8 mouse cellular contexts compared by ENCODE assay signal in the genomic region with DNA sequence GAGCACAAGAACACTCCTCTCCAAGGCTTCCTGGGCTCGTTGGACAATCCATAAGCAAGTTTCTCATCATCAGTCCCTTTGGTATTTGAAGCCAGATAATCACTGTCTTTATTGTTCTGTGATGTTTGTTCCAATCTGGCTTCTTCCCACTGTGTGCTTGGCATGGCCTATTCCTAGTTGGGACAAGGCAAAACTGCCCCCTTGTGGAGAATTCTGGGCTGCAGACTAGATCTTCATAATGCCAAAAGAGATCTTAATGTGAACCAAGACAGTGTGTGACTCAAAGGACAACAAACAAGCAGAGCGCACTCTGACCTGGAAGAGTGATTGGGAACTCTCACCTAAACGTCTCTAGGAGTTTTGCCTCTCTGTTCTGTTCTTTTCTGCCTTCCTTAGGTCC. TPM values are rescaled to one million over a fixed set of nuclear protein-coding genes. Genes with fewer than 3 reads are reported as not detected.
DNase-seq lines count a peak whose midpoint lies in the region; ATAC-seq and TF ChIP-seq lines count a peak whose summit lies in the region.
"Had no signal": no experiment of that assay in that cellular context is flagged by ENCODE, and none has a peak within 500 bp of the region (broad histone marks: within the 10 kb centered on the region; RNA-seq: fewer than 3 reads in every experiment).

No protein-coding gene starts in this region.

- peak; percentile 51 for DNase-seq in hindbrain, postnatal 0 days (ENCODE audit: low spot score)
- no peak for DNase-seq in hindbrain, embryonic 10.5 days (ENCODE audit: low spot score)
- DNase-seq in right cerebral cortex, adult 18-20 months, result peak; percentile 7
- no peak for DNase-seq in right cerebral cortex, postnatal 14 days
- DNase-seq in adrenal gland, postnatal 14 days, result peak; percentile 61
- DNase-seq in retina, embryonic 14.5 days (ENCODE audit: low spot score), result peak; percentile 50
- no peak for DNase-seq in gastrocnemius, postnatal 4 days (ENCODE audit: low spot score in 2 of 2)

- H3K36me3 ChIP-seq in hindbrain, postnatal 0 days (ENCODE audit: insufficient read depth, low read length), result no peaks in the 10 kb centered on the region
- H3K36me3 ChIP-seq in hindbrain, embryonic 10.5 days, result no peaks in the 10 kb centered on the region
- H3K36me3 ChIP-seq: hindbrain, embryonic 15.5 days had no signal

- peak; percentile 59 for TF ChIP-seq CTCF in hindbrain, postnatal 0 days (IDR thresholded peaks at IDR 0.05; ENCODE audit: low read depth)

- H3K4me3 ChIP-seq in hindbrain, postnatal 0 days (ENCODE audit: low read length), result no peak overlapping the region
- H3K4me3 ChIP-seq in hindbrain, embryonic 10.5 days, result no peak overlapping the region
- H3K4me3 ChIP-seq: hindbrain, embryonic 15.5 days had no signal

- WGBS in hindbrain, postnatal 0 days, result 44% methylated on average over 3 of the region's 3 CpGs
- 44% methylated on average over 3 of the region's 3 CpGs for whole genome bisulfite sequencing in hindbrain, embryonic 10.5 days

- no peak overlapping the region for H3K27ac ChIP-seq in hindbrain, postnatal 0 days
- H3K27ac ChIP-seq in hindbrain, embryonic 10.5 days, result no peak overlapping the region
- H3K27ac ChIP-seq: hindbrain, embryonic 15.5 days had no signal

- no peaks in the 10 kb centered on the region for H3K27me3 ChIP-seq in hindbrain, postnatal 0 days (ENCODE audit: insufficient read depth, low read length)
- no peaks in the 10 kb centered on the region for H3K27me3 ChIP-seq in hindbrain, embryonic 10.5 days (ENCODE audit: insufficient read depth, poor library complexity, severe bottlenecking)
- H3K27me3 ChIP-seq: hindbrain, embryonic 15.5 days had no signal

- no peaks in the 10 kb centered on the region for H3K9me3 ChIP-seq in hindbrain, postnatal 0 days (ENCODE audit: low read length)
- no peaks in the 10 kb centered on the region for H3K9me3 ChIP-seq in hindbrain, embryonic 10.5 days
- H3K9me3 ChIP-seq: hindbrain, embryonic 15.5 days had no signal

- no peak overlapping the region for H3K4me2 ChIP-seq in hindbrain, postnatal 0 days (ENCODE audit: low read depth, low read length)
- H3K4me2 ChIP-seq: hindbrain, embryonic 15.5 days had no signal

- no peaks in the 10 kb centered on the region for H3K4me1 ChIP-seq in hindbrain, postnatal 0 days (ENCODE audit: insufficient read depth, low read length)
- no peaks in the 10 kb centered on the region for H3K4me1 ChIP-seq in hindbrain, embryonic 10.5 days (replicated peaks)
- H3K4me1 ChIP-seq: hindbrain, embryonic 15.5 days had no signal

- H3K9ac ChIP-seq in hindbrain, postnatal 0 days (replicated peaks; ENCODE audit: low read length), result no peak overlapping the region
- H3K9ac ChIP-seq: hindbrain, embryonic 15.5 days had no signal

- no peak for ATAC-seq in hindbrain, postnatal 0 days

RNA-seq across cellular contexts. Expression of gene A2m, which starts 23.4 kb away (rescaled TPM):
- 14.2 and 15.1 TPM in 2 replicates for total RNA-seq in hindbrain, postnatal 0 days (2014; rRNA removed)
- polyA plus RNA-seq in hindbrain, postnatal 0 days (2015; fragmentation: Nextera tagmentation; extraction: Ambion mirVana), result 13.2 and 14.3 TPM in 2 replicates
- polyA plus RNA-seq in hindbrain, embryonic 10.5 days (2016; fragmentation: Nextera tagmentation; extraction: Ambion mirVana), result 2.5 and 2.6 TPM in 2 replicates
- total RNA-seq in adrenal gland, postnatal 14 days (2021), result 0.98 and 8.0 TPM in 2 replicates
- total RNA-seq in gastrocnemius, postnatal 4 days (2021), result under 1 TPM; 0.42 to 0.57 TPM

Comparison
In these comparisons a context has a peak if more than half of its experiments do, and no peak if none do; other contexts are left out.
1. DNase-seq: peak in hindbrain, postnatal 0 days (single experiment), right cerebral cortex, adult 18-20 months (single experiment), adrenal gland, postnatal 14 days (single experiment) and retina, embryonic 14.5 days (single experiment); none in hindbrain, embryonic 10.5 days (single experiment), right cerebral cortex, postnatal 14 days (single experiment) and gastrocnemius, postnatal 4 days (0 of 2).